Mouse (Mus musculus) hindlimb bud, embryonic 11.5 days (tissue): ENCODE results near the gene Fkbp9.
"Not testable (repeated sequence)": the region's sequence is repeated elsewhere in the genome, so short reads cannot be mapped to it uniquely, and the experiment has no call there.

ENCODE experiments used
- DNase-seq: peaks from one replicate; pipeline ENCODE4 v3.0.0-alpha.2; 2012; ENCODE audit warnings: low read depth, low spot score; ENCODE audit errors: extremely low spot score

The Fkbp9 gene

GRCm38 (mm10) chr6:56837166-56837565 is 5.3 kb downstream of the Fkbp9 start:
- DNase-seq = no peak

DNA sequence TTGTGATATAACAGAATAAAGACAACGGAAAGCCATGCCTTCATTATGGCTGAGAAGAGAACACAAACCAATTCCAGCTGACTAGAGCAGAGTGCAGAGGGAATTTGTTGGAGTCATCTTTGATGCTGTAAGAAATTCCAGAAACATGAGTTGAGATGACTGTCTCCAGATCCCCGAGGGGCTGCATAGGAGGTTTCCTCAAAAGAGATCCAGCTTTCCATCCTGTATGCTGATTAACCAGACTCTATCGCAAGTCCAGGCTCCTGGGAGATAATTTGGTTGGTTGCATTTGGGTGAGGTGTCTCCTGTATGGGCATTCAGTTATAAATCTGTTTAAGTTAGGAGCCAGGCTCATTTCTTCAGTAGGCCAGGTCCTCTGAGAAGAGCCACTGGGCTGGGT is 5.8 kb downstream of the Fkbp9 start:
- no peak for DNase-seq

DNA sequence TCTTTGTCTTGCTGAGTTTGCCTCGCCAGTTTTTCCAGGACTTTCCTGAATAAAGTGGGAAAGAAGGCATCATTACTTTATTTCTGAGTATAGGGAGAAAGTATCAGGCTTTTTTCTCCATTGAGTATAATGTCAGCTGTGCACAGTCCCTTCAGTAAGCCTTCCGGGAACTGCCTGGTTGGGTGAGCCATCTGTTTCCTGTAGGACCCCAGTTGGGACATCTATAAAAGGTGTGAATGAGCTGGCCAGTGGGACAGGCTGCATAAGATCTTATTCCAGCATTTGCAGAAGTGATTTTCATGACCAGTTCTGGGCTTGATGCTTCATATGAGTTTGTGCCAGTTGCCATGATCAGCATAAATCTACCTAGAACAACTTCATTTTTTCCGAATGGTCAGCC is 11.4 kb downstream of the Fkbp9 start:
- DNase-seq = no peak

DNA sequence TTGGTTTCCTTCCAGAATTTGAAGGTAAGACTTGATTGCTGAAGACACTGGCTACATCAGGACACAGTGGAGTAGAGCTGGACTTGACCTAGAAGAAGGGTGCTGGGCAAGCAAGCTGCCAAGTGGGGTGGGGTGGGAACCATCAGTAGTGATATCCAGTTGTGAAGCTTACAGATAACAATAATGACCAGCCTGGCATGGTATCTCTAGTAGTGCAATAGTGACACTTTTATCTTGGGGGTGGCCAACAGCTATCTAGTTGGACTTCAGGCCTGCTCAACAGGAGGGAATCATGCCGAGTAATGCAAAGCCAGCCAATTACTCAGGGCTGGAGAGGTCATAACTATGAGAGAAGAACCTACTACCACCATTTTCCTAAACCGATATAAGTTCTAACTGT is 12.5 kb downstream of the Fkbp9 start:
- no peak for DNase-seq

GRCm38 (mm10) chr6:56848974-56849373 is 17.1 kb downstream of the Fkbp9 start:
- DNase-seq = no peak

DNA sequence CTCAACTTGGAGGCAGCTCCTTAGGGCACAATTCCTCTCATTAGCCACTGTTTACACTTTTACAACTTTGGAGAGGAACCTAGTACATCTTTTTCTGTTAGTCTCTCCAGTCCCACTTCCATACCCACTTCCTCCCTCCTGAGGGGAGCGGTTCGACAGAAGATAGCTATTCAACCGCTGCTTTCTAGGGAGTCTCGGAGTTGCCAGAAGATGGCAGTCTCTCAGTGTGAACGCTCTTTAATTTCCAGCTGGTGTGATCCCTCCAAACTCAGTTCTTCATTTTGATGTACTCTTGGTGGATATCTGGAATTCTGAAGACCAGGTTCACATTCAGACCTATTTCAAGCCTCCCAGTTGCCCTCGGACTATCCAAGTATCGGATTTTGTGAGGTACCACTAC is 18.5 kb downstream of the Fkbp9 start:
- DNase-seq = no peak

- DNase-seq = no peak
Observed at GRCm38 (mm10) chr6:56854803-56855202, 22.9 kb downstream of the Fkbp9 start.

DNA sequence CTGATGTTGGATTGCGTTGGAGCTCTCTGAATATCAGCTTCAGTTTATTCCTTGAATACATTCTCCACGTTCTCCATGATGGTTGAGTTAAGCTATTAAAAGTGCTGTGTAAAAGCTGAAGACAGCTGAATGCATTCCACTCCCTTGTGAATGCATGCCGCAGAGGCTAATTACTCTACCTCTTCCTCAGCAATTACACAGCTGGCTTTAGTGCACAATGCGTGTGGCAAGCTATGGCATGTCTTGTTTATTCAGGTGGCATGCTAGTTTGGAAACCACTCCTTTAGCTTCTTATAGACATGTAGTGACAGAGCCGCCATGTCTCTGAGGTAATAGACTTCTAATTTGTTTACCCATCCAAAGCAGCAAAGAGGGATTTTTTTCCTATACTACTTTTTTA is 24.9 kb downstream of the Fkbp9 start:
- no peak for DNase-seq

DNA sequence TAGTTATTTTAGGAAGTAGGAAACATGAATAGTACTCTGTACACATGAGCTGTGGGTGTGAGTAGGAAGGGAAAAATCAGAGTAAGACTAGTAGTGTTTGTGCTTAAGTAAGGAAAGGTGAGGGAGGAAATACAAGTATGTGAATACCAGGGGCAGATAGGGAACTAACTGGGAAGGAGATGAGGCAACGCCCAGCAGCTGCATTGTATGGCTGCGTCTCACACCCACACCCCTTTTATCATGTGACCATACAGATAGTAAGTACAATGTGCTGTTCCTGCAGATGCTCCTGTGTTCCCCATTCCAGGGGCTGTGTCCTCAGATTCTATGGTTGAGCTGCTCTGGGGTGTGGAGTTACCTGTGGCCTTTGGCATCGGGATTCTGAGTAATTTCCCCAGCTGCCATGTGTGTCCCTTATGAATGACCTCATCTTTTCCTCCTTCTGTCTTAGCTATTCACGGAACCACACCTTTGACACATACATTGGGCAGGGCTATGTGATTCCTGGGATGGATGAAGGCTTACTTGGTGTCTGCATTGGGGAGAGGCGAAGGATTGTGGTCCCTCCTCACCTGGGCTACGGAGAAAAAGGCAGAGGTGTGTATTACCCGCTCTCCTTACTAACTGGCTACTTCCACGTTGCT is 28.5 kb downstream of the Fkbp9 start:
- no peak for DNase-seq

GRCm38 (mm10) chr6:56866899-56867298 is 35.0 kb downstream of the Fkbp9 start:
- DNase-seq = not testable (repeated sequence)

- DNase-seq = no peak
Observed at GRCm38 (mm10) chr6:56868565-56868964, 36.7 kb downstream of the Fkbp9 start.

- DNase-seq = no peak
Observed at GRCm38 (mm10) chr6:56870027-56870426, 38.2 kb downstream of the Fkbp9 start.

- no peak for DNase-seq
Observed at GRCm38 (mm10) chr6:56876870-56877269, 45.0 kb downstream of the Fkbp9 start.

- no peak for DNase-seq
Observed at GRCm38 (mm10) chr6:56877985-56878384, 46.1 kb downstream of the Fkbp9 start.

- no peak for DNase-seq
Observed at GRCm38 (mm10) chr6:56879352-56879955, 47.6 kb downstream of the Fkbp9 start.

GRCm38 (mm10) chr6:56888561-56888960 is 56.7 kb downstream of the Fkbp9 start:
- DNase-seq = no peak

- no peak for DNase-seq
Observed at GRCm38 (mm10) chr6:56890762-56891161, 58.9 kb downstream of the Fkbp9 start.

- no peak for DNase-seq
Observed at GRCm38 (mm10) chr6:56899601-56900000, 67.7 kb downstream of the Fkbp9 start.

- DNase-seq = no peak
Observed at GRCm38 (mm10) chr6:56901336-56901735, 69.5 kb downstream of the Fkbp9 start.

DNA sequence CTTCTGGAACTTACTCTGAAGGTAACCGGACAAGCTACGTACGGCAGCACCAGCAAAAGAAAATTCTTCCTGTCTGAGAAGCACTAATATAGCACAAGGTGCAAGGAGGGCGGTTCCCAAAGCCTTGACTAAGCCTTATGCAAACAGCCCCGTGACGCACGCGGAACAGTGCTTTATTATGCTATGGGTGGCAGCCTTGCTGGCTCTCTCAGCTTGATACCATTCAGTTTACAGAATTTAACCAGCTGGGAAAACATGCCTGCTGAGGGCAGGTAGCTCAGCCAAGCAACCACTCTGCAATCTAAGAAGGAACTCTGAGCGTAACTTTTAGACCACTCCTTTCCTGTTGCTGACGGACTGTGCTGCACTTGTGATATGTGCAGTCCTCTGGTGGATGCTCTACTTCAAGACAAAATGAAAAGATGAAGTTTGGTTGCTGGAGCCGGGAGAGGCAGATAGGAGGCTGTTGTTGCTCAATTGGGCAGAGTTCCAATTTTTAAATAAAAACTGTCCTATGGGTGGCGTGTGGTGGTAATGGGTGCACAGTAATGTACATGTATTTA is 70.0 kb downstream of the Fkbp9 start:
- DNase-seq = no peak

DNA sequence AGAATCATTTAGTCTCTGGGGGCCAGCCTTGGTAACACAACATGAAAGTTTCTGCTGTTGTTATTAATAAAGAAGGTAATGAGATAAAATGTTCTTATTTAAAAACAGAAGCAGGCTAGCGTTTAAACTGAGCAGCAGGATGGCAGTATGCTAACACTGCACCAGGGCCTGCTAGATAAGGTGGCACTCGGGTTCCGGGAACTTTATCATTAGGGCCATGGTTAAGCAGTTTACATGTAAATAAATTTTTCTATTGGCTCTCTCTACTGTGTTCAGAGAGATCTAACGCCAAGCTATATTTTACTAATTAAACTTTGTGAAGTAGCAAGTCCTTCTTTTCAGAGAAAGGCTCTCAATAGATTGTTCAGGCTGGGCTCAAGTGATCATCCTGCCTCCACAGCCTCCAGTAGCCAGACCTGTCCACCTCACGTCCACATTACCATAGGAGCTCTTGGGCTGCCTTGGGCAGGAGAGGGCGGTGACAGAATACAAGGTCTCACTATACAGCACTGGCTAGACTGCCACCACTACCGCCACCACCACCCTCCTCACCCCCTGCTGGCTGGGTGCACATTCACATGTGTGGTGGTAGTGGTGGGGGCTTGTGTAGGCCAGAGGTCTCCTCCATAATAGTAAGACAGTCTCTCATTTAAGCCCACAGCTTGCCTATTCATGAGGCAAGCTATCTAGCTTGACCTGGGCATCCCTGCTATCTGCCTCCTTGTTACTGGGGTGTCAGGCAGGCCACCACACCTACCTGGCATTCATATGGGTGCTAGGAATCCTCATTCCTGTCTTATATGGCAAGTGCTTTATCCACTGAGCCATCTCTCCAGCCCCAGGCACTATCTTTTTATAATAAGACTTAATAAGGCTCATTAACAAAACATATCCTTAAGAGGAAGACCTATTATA is 71.0 kb downstream of the Fkbp9 start:
- no peak for DNase-seq

GRCm38 (mm10) chr6:56903831-56904230 is 72.0 kb downstream of the Fkbp9 start:
- DNase-seq = no peak
